Mouse (Mus musculus) heart, embryonic 10.5 days (tissue): ENCODE measurements around the gene Tcf15. TPM values are rescaled to one million over a fixed set of nuclear protein-coding genes. Genes with fewer than 3 reads are reported as not detected.

ENCODE experiments used
- DNase-seq: peaks from one replicate; pipeline ENCODE4 v3.0.0-alpha.2; 2017; ENCODE audit warnings: low spot score
- H3K27ac ChIP-seq: fragments of 300-500 bp; sonication (generic); 2 replicates; pipeline ENCODE4 v1.5.1; 2016; ENCODE audit warnings: mild to moderate bottlenecking
- H3K27me3 ChIP-seq: fragments of 300-500 bp; sonication (generic); 2 replicates; pipeline ENCODE4 v1.6.1; 2016; ENCODE audit warnings: mild to moderate bottlenecking; ENCODE audit not compliant: poor library complexity, insufficient read depth, severe bottlenecking
- H3K36me3 ChIP-seq: fragments of 300-500 bp; sonication (generic); 2 replicates; pipeline ENCODE4 v1.6.1; 2016; ENCODE audit warnings: mild to moderate bottlenecking, moderate library complexity
- H3K4me1 ChIP-seq: fragments of 300-500 bp; sonication (generic); 2 replicates; pipeline ENCODE4 v1.6.1; 2016; ENCODE audit warnings: mild to moderate bottlenecking
- H3K4me3 ChIP-seq: fragments of 300-500 bp; sonication (generic); 2 replicates; pipeline ENCODE4 v1.5.1; 2016; ENCODE audit warnings: mild to moderate bottlenecking, moderate library complexity
- H3K9me3 ChIP-seq: fragments of 300-500 bp; sonication (generic); 2 replicates; pipeline ENCODE4 v1.6.1; 2016; ENCODE audit warnings: mild to moderate bottlenecking, moderate library complexity
- WGBS: fragments of 180-500 bp; shearing (Covaris S2); methylation state at CpG from one replicate; pipeline ENCODE4 v1.1.7; 2016; 5-methylcytosine and 5-hydroxymethylcytosine counted together
- polyA plus RNA-seq: library from polyadenylated mRNA; unstranded; fragments of >200 nt; fragmentation: Nextera tagmentation; extraction: Ambion mirVana; gene quantifications from 2 replicates; pipeline ENCODE4 v1.2.1, GENCODE M21; 2016

The Tcf15 gene
- polyA plus RNA-seq, 1 experiment from 2014 or later = 7.2 TPM

- H3K36me3 ChIP-seq = peaks cover 9% of the 10 kb centered on the region; the same call in 1 of the 2 replicates
- WGBS = 83% methylated on average over 5 of the region's 5 CpGs
- no peak overlapping the region for H3K27ac ChIP-seq
- H3K4me3 ChIP-seq = no peak overlapping the region
- peaks cover 41% of the 10 kb centered on the region for H3K27me3 ChIP-seq
- no peaks in the 10 kb centered on the region for H3K9me3 ChIP-seq
- H3K4me1 ChIP-seq = peaks cover 17% of the 10 kb centered on the region
- DNase-seq = no peak
These were observed 34.0 kb upstream of the Tcf15 start for GRCm38 (mm10) chr2:152109386-152109785.

GRCm38 (mm10) chr2:152111311-152111710, 32.0 kb upstream of the Tcf15 start:
- no peak for DNase-seq
- H3K9me3 ChIP-seq = no peaks in the 10 kb centered on the region
- peaks cover 9% of the 10 kb centered on the region; the same call in 1 of the 2 replicates for H3K36me3 ChIP-seq
- no peak overlapping the region for H3K27ac ChIP-seq
- H3K4me3 ChIP-seq = no peak overlapping the region
- H3K27me3 ChIP-seq = peaks cover 58% of the 10 kb centered on the region
- WGBS = 46% methylated on average over 2 of the region's 2 CpGs
- H3K4me1 ChIP-seq = peaks cover 13% of the 10 kb centered on the region

- no peak overlapping the region for H3K4me3 ChIP-seq
- peaks cover 54% of the 10 kb centered on the region for H3K27me3 ChIP-seq
- 9% methylated on average over 7 of the region's 7 CpGs for WGBS
- peaks cover 13% of the 10 kb centered on the region for H3K4me1 ChIP-seq
- H3K9me3 ChIP-seq = no peaks in the 10 kb centered on the region
- DNase-seq = peak; percentile 94
- no peak overlapping the region for H3K27ac ChIP-seq
- H3K36me3 ChIP-seq = peaks cover 9% of the 10 kb centered on the region; the same call in 1 of the 2 replicates
These were observed 31.4 kb upstream of the Tcf15 start for GRCm38 (mm10) chr2:152111920-152112319.

- peaks cover 57% of the 10 kb centered on the region for H3K27me3 ChIP-seq
- 90% methylated on average over 5 of the region's 5 CpGs for WGBS
- no peaks in the 10 kb centered on the region for H3K9me3 ChIP-seq
- H3K36me3 ChIP-seq = peaks cover 7% of the 10 kb centered on the region; the same call in 1 of the 2 replicates
- H3K27ac ChIP-seq = no peak overlapping the region
- no peak for DNase-seq
- no peak overlapping the region for H3K4me3 ChIP-seq
- peaks cover 13% of the 10 kb centered on the region for H3K4me1 ChIP-seq
These were observed 30.9 kb upstream of the Tcf15 start for GRCm38 (mm10) chr2:152112490-152112889.

- Histone ChIP-seq H3K4me1 (peaks cover 13% of the 10 kb centered on the region), H3K27me3 (peaks cover 57% of the 10 kb centered on the region), H3K9me3 (no peaks in the 10 kb centered on the region), H3K36me3 (0 out of 2 replicates have a peak, but pooled peaks cover 4% of the 10 kb centered on the region), H3K4me3 (no peak overlapping the region), H3K27ac (no peak overlapping the region)
- 62% methylated on average over 10 of the region's 10 CpGs for WGBS
- DNase-seq = no peak
These were observed 30.4 kb upstream of the Tcf15 start for GRCm38 (mm10) chr2:152112970-152113369.

- H3K4me3 ChIP-seq = peak overlapping the region; percentile 50
- WGBS = 17% methylated on average over 36 of the region's 36 CpGs
- no peaks in the 10 kb centered on the region for H3K36me3 ChIP-seq
- H3K27me3 ChIP-seq = peaks cover 57% of the 10 kb centered on the region
- no peaks in the 10 kb centered on the region for H3K9me3 ChIP-seq
- H3K27ac ChIP-seq = peak overlapping the region; percentile 19; the same call in 1 of the 2 replicates
- DNase-seq = no peak
- H3K4me1 ChIP-seq = peaks cover 13% of the 10 kb centered on the region
These were observed 29.0 kb upstream of the Tcf15 start for GRCm38 (mm10) chr2:152114057-152114975.

GRCm38 (mm10) chr2:152117694-152118093, 25.7 kb upstream of the Tcf15 start:
- WGBS = 80% methylated on average over 7 of the region's 7 CpGs
- H3K27me3 ChIP-seq = peaks cover 62% of the 10 kb centered on the region

GRCm38 (mm10) chr2:152119228-152119865, 24.0 kb upstream of the Tcf15 start:
- DNase-seq = no peak
- 35% methylated on average over 6 of the region's 6 CpGs for WGBS
- H3K27ac ChIP-seq = no peak overlapping the region

More at GRCm38 (mm10) chr2:152117694-152118093, 25.7 kb upstream of the Tcf15 start:
- Histone ChIP-seq H3K27ac (no peak overlapping the region), H3K4me3 (no peak overlapping the region), H3K9me3 (no peaks in the 10 kb centered on the region), H3K36me3 (no peaks in the 10 kb centered on the region), H3K4me1 (peaks cover 23% of the 10 kb centered on the region)
- no peak for DNase-seq

GRCm38 (mm10) chr2:152122896-152123295, 20.5 kb upstream of the Tcf15 start:
- Histone ChIP-seq H3K27ac (no peak overlapping the region), H3K9me3 (no peaks in the 10 kb centered on the region), H3K4me3 (no peak overlapping the region), H3K27me3 (peaks cover 26% of the 10 kb centered on the region), H3K36me3 (no peaks in the 10 kb centered on the region), H3K4me1 (0 out of 2 replicates have a peak, but pooled peaks cover 10% of the 10 kb centered on the region)
- WGBS = 47% methylated on average over 9 of the region's 9 CpGs
- no peak for DNase-seq

More at GRCm38 (mm10) chr2:152119228-152119865, 24.0 kb upstream of the Tcf15 start:
- Histone ChIP-seq H3K4me3 (no peak overlapping the region), H3K4me1 (peaks cover 20% of the 10 kb centered on the region), H3K9me3 (no peaks in the 10 kb centered on the region), H3K27me3 (peaks cover 51% of the 10 kb centered on the region), H3K36me3 (no peaks in the 10 kb centered on the region)

GRCm38 (mm10) chr2:152128597-152128996, 14.8 kb upstream of the Tcf15 start:
- no peaks in the 10 kb centered on the region for H3K9me3 ChIP-seq
- peaks cover 8% of the 10 kb centered on the region for H3K27me3 ChIP-seq
- no peaks in the 10 kb centered on the region for H3K36me3 ChIP-seq
- DNase-seq = no peak
- 63% methylated on average over 2 of the region's 2 CpGs for WGBS
- no peak overlapping the region for H3K4me3 ChIP-seq
- peaks cover 11% of the 10 kb centered on the region for H3K4me1 ChIP-seq
- no peak overlapping the region for H3K27ac ChIP-seq

GRCm38 (mm10) chr2:152129778-152130177, 13.6 kb upstream of the Tcf15 start:
- no peak overlapping the region for H3K4me3 ChIP-seq
- 71% methylated on average over 3 of the region's 3 CpGs for WGBS
- no peaks in the 10 kb centered on the region for H3K9me3 ChIP-seq
- H3K36me3 ChIP-seq = no peaks in the 10 kb centered on the region
- peaks cover 11% of the 10 kb centered on the region for H3K4me1 ChIP-seq
- no peak overlapping the region for H3K27ac ChIP-seq
- H3K27me3 ChIP-seq = peaks cover 8% of the 10 kb centered on the region
- DNase-seq = no peak

- Histone ChIP-seq H3K27me3 (peaks cover 19% of the 10 kb centered on the region), H3K9me3 (no peaks in the 10 kb centered on the region), H3K27ac (no peak overlapping the region), H3K4me3 (no peak overlapping the region), H3K36me3 (no peaks in the 10 kb centered on the region), H3K4me1 (peaks cover 11% of the 10 kb centered on the region)
- no peak for DNase-seq
- 55% methylated on average over 9 of the region's 9 CpGs for WGBS
These were observed 11.3 kb upstream of the Tcf15 start for GRCm38 (mm10) chr2:152132016-152132415.

GRCm38 (mm10) chr2:152132691-152133090, 10.7 kb upstream of the Tcf15 start:
- Histone ChIP-seq H3K4me3 (no peak overlapping the region), H3K27ac (no peak overlapping the region), H3K27me3 (peaks cover 19% of the 10 kb centered on the region), H3K36me3 (no peaks in the 10 kb centered on the region), H3K9me3 (no peaks in the 10 kb centered on the region), H3K4me1 (peaks cover 11% of the 10 kb centered on the region)
- 55% methylated on average over 8 of the region's 8 CpGs for WGBS
- no peak for DNase-seq
